Mouse (Mus musculus) embryonic fibroblast, embryonic 13.5 days (primary cell): ENCODE results near the gene Rgs2. TPM values are rescaled to one million over a fixed set of nuclear protein-coding genes. Genes with fewer than 3 reads are reported as not detected.

Source experiments
- H3K27ac ChIP-seq: 2 replicates; pipeline ENCODE4 v1.5.1; 2012; ENCODE audit warnings: low read length, control low read depth, inconsistent platforms; ENCODE audit not compliant: insufficient read depth
- H3K4me1 ChIP-seq: 2 replicates; pipeline ENCODE4 v1.6.1; 2011; ENCODE audit warnings: low read length; ENCODE audit not compliant: control insufficient read depth, insufficient read depth
- H3K4me3 ChIP-seq: 2 replicates; pipeline ENCODE4 v1.5.1; 2011; ENCODE audit warnings: mild to moderate bottlenecking, control low read depth, low read length; ENCODE audit not compliant: insufficient read depth
- CTCF ChIP-seq: IDR thresholded peaks from 2 replicates; pipeline ENCODE4 v1.5.1; 2011; ENCODE audit warnings: mild to moderate bottlenecking, control low read depth, low read length, moderate library complexity, borderline replicate concordance; ENCODE audit not compliant: insufficient read depth
- POLR2A ChIP-seq: IDR thresholded peaks from 2 replicates; pipeline ENCODE4 v1.6.1; 2011; ENCODE audit warnings: low read depth, mild to moderate bottlenecking, control low read depth, low read length, moderate library complexity
- polyA plus RNA-seq: library from polyadenylated mRNA; stranded (reverse); fragments of >200 nt; gene quantifications from 2 replicates; pipeline ENCODE4 v1.2.4, GENCODE M21; 2011; ENCODE audit warnings: low read depth; ENCODE audit not compliant: missing spikeins, insufficient read length

The Rgs2 gene
- polyA plus RNA-seq, 1 experiment = 16.5 TPM

DNA sequence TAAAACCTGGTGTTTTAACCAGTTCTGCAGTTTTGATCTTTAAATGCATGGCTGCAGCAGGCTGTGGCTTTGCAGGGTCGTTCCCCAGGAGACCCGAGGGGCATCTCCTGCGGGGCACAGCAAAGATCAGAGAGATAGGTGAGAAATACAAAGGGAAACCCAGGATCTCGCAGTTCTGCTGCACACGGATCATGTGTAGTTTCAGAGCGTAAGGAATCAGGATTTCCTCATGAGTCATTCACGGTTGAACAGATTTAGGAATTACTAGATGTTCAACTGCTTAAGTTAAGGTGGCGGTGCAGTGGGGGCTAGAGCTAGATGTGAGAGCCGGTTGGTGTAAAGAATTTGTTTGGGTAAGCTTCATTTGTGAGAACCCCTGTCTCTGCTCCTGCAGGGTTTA lies 780 bp upstream of the Rgs2 start:
- no peaks in the 10 kb centered on the region for H3K4me1 ChIP-seq
- H3K27ac ChIP-seq = no peak overlapping the region
- no peak for TF ChIP-seq CTCF
- TF ChIP-seq POLR2A = no peak
- H3K4me3 ChIP-seq = peak overlapping the region; percentile 52

DNA sequence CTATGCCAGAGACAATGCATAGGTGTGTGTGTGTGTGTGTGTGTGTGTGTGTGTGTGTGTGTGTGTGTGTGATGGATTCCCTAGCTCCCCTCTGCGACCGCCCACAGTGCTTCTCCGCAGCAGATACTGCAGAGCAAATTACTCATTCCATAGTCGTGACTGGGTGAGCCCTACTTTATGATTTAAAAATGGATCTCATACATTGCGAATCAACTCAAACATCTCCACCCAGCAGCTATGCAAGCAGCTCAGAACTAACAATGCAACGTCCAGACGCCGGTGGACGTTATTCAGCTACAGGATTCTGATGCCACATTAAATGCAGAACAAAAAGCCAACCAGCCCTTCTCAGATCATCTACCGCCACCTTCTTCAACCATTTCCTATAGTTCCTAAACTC lies 545 bp downstream of the Rgs2 start:
- no peak for TF ChIP-seq CTCF
- no peak for TF ChIP-seq POLR2A
- H3K27ac ChIP-seq = no peak overlapping the region
- H3K4me3 ChIP-seq = peak overlapping the region; percentile 82
- H3K4me1 ChIP-seq = no peaks in the 10 kb centered on the region

DNA sequence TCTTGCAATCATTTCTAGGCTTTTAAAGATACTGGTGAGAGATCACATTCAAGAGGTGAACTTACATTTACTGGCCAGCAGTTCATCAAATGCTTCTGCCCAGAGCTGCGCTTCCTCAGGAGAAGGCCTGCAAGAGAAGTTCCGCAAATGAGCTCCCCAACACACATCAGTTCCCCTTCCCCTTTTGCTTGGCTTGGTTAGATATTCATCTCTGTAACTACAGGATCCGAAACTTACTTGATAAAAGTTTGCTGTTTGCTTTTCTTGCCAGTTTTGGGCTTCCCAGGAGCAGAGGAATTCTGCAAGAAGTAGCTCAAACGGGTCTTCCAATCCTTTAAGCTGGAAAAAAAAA lies 1.3 kb downstream of the Rgs2 start:
- Histone ChIP-seq H3K4me3 (peak overlapping the region; percentile 15), H3K4me1 (no peaks in the 10 kb centered on the region), H3K27ac (no peak overlapping the region)
- TF ChIP-seq CTCF (no peak), POLR2A (no peak)

DNA sequence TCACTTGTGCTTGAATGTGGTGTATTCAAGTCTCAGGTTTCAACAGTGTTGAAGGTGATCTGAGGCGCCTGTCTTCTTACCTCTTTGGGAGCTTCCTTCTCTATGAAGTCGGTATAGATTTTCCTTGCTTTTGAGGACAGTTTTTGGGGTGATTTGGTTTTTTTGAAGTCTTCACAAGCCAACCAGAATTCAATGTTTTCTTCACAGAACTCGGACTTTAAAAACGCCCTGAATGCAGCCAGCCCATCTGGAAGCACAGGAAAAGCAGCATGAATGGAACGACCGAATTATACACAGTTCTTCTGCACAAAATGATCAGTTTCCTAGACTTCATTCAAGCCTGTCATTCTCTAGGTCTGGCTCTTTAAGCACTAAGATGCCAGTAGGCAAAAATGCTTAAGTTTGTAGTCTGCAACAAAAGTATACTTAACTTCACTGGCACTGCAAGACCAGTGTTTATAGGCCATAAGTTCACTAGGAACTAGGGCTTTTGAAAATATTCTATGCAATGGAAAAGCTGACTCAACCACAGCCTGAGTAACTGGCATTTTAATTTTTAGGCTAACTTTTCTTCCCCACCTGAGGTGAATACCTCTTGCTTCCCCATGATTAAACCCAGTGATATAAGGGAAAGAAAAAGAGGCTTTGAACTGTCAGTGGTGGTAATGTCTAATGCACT lies 1.8 kb downstream of the Rgs2 start:
- no peaks in the 10 kb centered on the region for H3K4me1 ChIP-seq

DNA sequence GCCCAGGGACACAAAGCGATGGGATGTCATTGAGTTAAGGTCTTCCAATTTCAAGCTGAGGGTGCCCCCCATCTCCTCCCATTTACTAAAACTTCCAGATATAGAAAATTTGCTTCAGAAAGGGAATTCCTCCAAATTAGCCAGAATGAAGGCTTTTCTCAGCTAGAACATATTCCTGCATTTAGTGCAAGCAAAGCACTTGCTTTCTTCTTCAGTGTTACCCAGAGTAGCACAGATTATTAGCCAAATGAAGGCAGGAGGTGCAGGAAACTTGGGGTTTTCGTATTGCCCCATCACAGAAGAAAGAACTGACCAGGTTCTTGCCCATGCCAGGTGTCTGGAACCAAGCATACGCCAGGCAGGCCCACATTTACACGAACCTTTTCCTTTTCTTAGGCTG lies 3.7 kb downstream of the Rgs2 start:
- no peaks in the 10 kb centered on the region for H3K4me1 ChIP-seq
- no peak overlapping the region for H3K27ac ChIP-seq
- TF ChIP-seq CTCF = no peak
- no peak for TF ChIP-seq POLR2A
- H3K4me3 ChIP-seq = no peak overlapping the region

More for the DNA sequence above, 1.8 kb downstream of the Rgs2 start:
- no peak overlapping the region for H3K27ac ChIP-seq
- no peak for TF ChIP-seq CTCF
- H3K4me3 ChIP-seq = no peak overlapping the region; the same call in 1 of the 2 replicates

DNA sequence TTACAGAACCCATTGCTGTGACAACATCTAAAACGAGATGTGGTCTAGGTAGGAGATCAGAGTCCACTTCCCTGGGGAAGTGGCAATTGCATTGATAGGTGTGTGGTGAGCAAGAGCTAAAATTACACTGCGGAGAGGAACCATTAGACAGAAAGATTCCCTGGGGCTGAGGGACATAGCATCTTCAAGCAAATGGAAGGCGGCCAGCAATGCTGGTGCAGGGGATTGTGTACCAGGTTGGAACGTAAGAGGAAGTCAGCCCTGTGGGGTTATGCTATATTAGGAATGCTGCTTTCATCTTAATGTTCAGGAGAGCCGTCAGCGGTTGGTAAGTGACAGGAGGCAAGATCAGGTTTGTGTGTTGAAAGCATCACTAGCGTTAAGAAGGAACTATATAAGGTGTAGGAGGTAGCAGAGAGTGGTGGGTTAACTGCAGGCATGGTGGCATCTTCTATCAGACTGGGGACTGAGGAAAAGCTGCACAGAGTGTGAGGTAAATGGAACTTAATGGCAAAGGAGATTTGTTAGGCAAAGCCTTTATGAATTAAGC lies 4.5 kb downstream of the Rgs2 start:
- Histone ChIP-seq H3K4me3 (no peak overlapping the region), H3K27ac (no peak overlapping the region), H3K4me1 (no peaks in the 10 kb centered on the region)
- TF ChIP-seq POLR2A (no peak), CTCF (no peak)

DNA sequence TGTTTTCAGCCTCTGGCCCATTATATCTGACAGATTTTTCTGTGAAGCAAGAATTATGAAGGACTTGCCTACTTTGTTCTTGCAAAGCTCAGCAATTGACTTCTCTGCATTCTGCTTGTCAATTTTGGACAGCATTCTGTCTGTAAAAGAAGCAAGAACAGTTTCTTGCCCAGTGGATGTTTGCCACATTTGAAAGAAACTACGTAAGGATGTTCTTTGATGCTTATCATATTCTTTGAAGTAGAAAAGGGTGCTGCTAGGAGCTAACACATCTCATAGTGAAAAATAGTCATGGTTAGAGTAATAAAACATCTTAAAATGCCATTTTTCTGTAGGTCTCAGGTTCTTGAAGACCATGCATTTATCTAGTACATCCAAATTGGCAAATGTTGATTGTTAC lies 10.9 kb downstream of the Rgs2 start:
- Histone ChIP-seq H3K27ac (no peak overlapping the region), H3K4me1 (no peaks in the 10 kb centered on the region), H3K4me3 (no peak overlapping the region)
- no peak for TF ChIP-seq CTCF
- no peak for TF ChIP-seq POLR2A

DNA sequence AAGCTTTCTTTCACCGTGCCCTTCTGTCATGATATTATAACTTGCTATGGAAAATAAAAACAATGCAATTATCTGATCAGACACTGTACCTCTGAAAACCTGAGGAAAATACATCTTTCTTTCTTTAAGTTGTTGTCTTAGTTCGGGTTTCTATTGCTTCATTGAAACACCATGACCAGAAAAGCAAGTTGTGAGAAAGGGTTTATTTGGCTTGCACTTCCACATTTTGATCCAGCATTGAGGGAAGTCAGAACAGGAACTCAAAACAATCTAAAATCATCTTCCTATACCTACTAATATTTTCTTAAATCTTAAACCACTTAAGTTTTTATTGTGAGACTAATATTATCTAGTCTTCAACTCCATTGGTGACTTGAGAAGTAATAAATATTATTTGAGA lies 11.4 kb downstream of the Rgs2 start:
- TF ChIP-seq CTCF = no peak
- no peak for TF ChIP-seq POLR2A
- Histone ChIP-seq H3K27ac (no peak overlapping the region), H3K4me3 (no peak overlapping the region), H3K4me1 (no peaks in the 10 kb centered on the region)

DNA sequence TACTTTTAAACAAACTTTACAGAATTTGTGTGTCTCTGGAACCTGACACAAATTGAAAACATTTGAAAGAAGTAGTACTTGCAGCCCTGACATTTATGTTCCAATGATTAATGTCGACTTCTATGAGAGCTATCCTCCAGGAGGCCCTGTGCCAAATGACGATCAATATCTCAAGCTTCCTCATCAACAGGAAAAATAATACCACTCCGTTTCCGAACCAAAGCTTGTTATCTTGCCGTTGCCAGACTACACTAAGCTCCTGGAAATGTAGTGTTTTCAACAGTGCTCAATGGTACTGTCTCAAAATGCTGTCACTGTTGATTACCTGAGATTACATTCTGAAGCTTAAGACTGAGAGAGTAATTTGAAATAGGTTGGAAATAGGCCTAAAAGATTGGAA lies 13.7 kb downstream of the Rgs2 start:
- H3K27ac ChIP-seq = no peak overlapping the region
- no peaks in the 10 kb centered on the region for H3K4me1 ChIP-seq

DNA sequence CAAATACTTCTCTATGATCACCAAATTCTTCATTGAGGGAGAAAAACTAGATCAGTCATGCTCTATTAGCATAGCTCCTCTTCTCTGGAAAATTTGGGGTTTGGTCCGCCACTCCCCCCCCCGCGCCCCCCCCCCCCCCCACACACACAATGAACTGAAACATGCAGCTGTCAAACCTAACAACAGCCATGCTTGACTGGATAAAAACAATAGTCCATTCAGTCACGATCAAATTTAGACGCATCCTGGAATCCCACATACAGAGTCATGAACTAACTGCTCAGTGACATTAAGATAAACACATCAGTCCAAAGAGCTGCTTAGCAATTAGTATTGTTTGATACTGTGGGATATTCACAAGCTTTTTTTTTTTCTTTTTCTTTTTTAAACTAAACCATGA lies 14.2 kb downstream of the Rgs2 start:
- H3K27ac ChIP-seq = no peak overlapping the region
- no peak overlapping the region for H3K4me3 ChIP-seq
- TF ChIP-seq POLR2A (no peak), CTCF (no peak)
- H3K4me1 ChIP-seq = no peaks in the 10 kb centered on the region

More for the DNA sequence above, 13.7 kb downstream of the Rgs2 start:
- TF ChIP-seq CTCF = no peak
- no peak for TF ChIP-seq POLR2A
- no peak overlapping the region for H3K4me3 ChIP-seq

DNA sequence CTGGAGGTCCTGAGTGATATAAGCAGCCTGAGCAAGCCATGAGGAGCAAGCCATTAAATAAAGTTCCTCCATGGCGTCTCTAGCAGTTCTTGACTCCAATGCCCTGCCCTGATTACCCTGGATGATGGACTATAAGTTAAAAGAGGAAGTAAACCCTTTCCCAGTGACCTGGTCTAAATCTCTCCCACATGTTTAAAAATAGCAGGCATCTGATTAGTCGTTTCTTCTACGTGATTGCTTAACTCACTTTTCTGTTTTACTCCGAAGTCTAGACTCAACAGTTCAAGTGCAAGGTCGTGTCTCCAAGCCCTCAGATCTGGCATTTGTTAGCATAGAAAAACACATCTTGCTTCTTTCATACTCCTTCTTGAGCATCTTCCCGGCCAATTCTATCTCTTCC lies 15.2 kb downstream of the Rgs2 start:
- H3K4me1 ChIP-seq = no peaks in the 10 kb centered on the region
- H3K4me3 ChIP-seq = no peak overlapping the region
- H3K27ac ChIP-seq = no peak overlapping the region
- TF ChIP-seq CTCF (no peak), POLR2A (no peak)
